ENCODE assay signal across 28 mouse cellular contexts in the genomic region with DNA sequence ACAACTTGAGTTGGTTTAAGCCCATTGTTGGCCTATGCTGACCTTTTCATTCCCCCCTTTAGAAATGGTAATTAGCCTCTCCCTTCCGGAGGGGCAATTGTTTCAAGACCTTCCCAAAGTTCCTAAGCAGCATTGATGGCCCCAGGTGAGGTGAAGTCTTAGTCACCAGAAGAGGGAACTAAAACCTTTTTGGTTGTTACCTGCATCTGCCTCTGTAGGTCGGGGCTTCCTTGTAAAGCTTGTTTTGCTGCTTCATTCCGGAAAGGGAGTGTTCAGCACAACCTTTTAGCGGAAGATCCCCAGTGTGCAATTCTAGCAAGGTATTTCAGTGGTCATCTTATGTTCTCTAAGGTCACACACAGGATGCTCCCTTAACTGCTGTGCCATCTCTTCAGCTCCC.
A peak's percentile ranks its signal among the peaks of the same experiment; 100 is the strongest.
DNase-seq lines count a peak whose midpoint lies in the region; ATAC-seq and TF ChIP-seq lines count a peak whose summit lies in the region.
"Had no signal": no experiment of that assay in that cellular context is flagged by ENCODE, and none has a peak within 500 bp of the region (broad histone marks: within the 10 kb centered on the region; RNA-seq: fewer than 3 reads in every experiment).

No protein-coding gene starts in this region.

- no peak overlapping the region for H3K27ac ChIP-seq in testis, adult 2 months (ENCODE audit: control insufficient read depth, insufficient read depth, low read depth, low read length)
- H3K27ac ChIP-seq: embryonic facial prominence, embryonic 12.5 days; embryonic facial prominence, embryonic 15.5 days; gastrocnemius, adult 2 months; heart, adult 2 months; heart, embryonic 10.5 days; heart, embryonic 13.5 days; hindbrain, embryonic 14.5 days; hindbrain, postnatal 0 days had no signal

- TF ChIP-seq POLR2A in testis, adult 2 months (IDR thresholded peaks at IDR 0.05; ENCODE audit: control insufficient read depth, low read depth, low read length), result no peak

- peak overlapping the region; percentile 49; the same call in 1 of the 2 replicates for H3K4me3 ChIP-seq in testis, adult 2 months (ENCODE audit: control insufficient read depth, low read depth, low read length)
- H3K4me3 ChIP-seq: embryonic facial prominence, embryonic 12.5 days; embryonic facial prominence, embryonic 15.5 days; gastrocnemius, adult 2 months; heart, adult 2 months; heart, embryonic 10.5 days; heart, embryonic 13.5 days had no signal

- H3K4me1 ChIP-seq in testis, adult 2 months (ENCODE audit: control insufficient read depth, insufficient read depth, low read length), result no peaks in the 10 kb centered on the region
- H3K4me1 ChIP-seq: embryonic facial prominence, embryonic 12.5 days; embryonic facial prominence, embryonic 15.5 days had no signal

- no peak for ATAC-seq in frontal cortex, adult (ENCODE audit: low TSS enrichment)
- ATAC-seq: CD4-positive, CD25-positive, alpha-beta regulatory T cell, adult 4 months; forebrain, embryonic 14.5 days; forebrain, postnatal 0 days; hindbrain, postnatal 0 days; inflammation-experienced regulatory T-cells, adult 6 months; intestine, embryonic 16.5 days had no signal

- H3K27me3 ChIP-seq in testis, adult 2 months (ENCODE audit: control insufficient read depth, insufficient read depth, low read length), result no peaks in the 10 kb centered on the region
- H3K27me3 ChIP-seq: embryonic facial prominence, embryonic 12.5 days; embryonic facial prominence, embryonic 15.5 days; heart, embryonic 13.5 days had no signal

- TF ChIP-seq CTCF in testis, adult 2 months (IDR thresholded peaks at IDR 0.05; ENCODE audit: control insufficient read depth, insufficient read depth, insufficient replicate concordance, low read depth, low read length), result no peak

- no peak for DNase-seq in testis, postnatal 10 days (ENCODE audit: low spot score)
- DNase-seq in ES-CJ7 (ENCODE audit: low read depth, low spot score) (peak; percentile 98), ZHBTc4 (ENCODE audit: low read depth, low spot score) (peak; percentile 96)
- no peak for DNase-seq in spleen, postnatal 4 days (ENCODE audit: low spot score in 2 of 2)
- DNase-seq: adrenal gland, adult 2 months; adrenal gland, postnatal 14 days; cerebellum, adult 11 months; cerebellum, adult 2 months; cerebellum, adult 9-11 months; cerebellum, postnatal 25 days; forebrain, postnatal 0 days; gastrocnemius, adult 2 months; gastrocnemius, postnatal 14 days; heart, adult 2 months; heart, postnatal 14 days; heart, postnatal 4 days had no signal

- no peaks in the 10 kb centered on the region for H3K36me3 ChIP-seq in testis, adult 2 months (ENCODE audit: control insufficient read depth, insufficient read depth, low read length)
- H3K36me3 ChIP-seq: embryonic facial prominence, embryonic 12.5 days; embryonic facial prominence, embryonic 15.5 days; heart, embryonic 10.5 days; heart, embryonic 13.5 days had no signal

Comparison
In these comparisons a context has a peak if more than half of its experiments do, and no peak if none do; other contexts are left out.
1. DNase-seq: peak in ES-CJ7 (single experiment) and ZHBTc4 (single experiment); none in testis, postnatal 10 days (single experiment) and spleen, postnatal 4 days (0 of 2).